Mouse (Mus musculus) embryonic facial prominence, embryonic 11.5 days (tissue): ENCODE results near the gene Lmbrd1. TPM values are rescaled to one million over a fixed set of nuclear protein-coding genes. Genes with fewer than 3 reads are reported as not detected.
"Not testable (repeated sequence)": the region's sequence is repeated elsewhere in the genome, so short reads cannot be mapped to it uniquely, and the experiment has no call there.

ENCODE experiments used
- ATAC-seq: fragments of 200-750 bp; cut with Nextera tagmentation; replicated peaks from 2 replicates; pipeline ENCODE4 v1.8.0; 2017; ENCODE audit warnings: low read depth; ENCODE audit not compliant: insufficient number of reproducible peaks, low FRiP score, low TSS enrichment
- DNase-seq: peaks from one replicate; pipeline ENCODE4 v3.0.0-alpha.2; 2015; ENCODE audit warnings: low spot score
- H3K27ac ChIP-seq: fragments of 300-500 bp; sonication (generic); replicated peaks from 2 replicates; pipeline ENCODE4 v1.5.1; 2014; ENCODE audit warnings: mild to moderate bottlenecking, low read depth, low read length, control low read depth
- H3K27me3 ChIP-seq: fragments of 300-500 bp; sonication (generic); 2 replicates; pipeline ENCODE4 v1.6.1; 2014; ENCODE audit warnings: mild to moderate bottlenecking, low read length, moderate library complexity, mixed read lengths; ENCODE audit not compliant: control insufficient read depth, insufficient read depth
- H3K36me3 ChIP-seq: fragments of 300-500 bp; sonication (generic); replicated peaks from 2 replicates; pipeline ENCODE4 v1.6.1; 2014; ENCODE audit warnings: low read depth, mild to moderate bottlenecking, low read length, moderate library complexity, mixed read lengths; ENCODE audit not compliant: control insufficient read depth, insufficient read depth
- H3K4me1 ChIP-seq: fragments of 300-500 bp; sonication (generic); 2 replicates; pipeline ENCODE4 v1.6.1; 2014; ENCODE audit warnings: low read length, mixed read lengths; ENCODE audit not compliant: control insufficient read depth, insufficient read depth
- H3K4me2 ChIP-seq: fragments of 300-500 bp; sonication (generic); 2 replicates; pipeline ENCODE4 v1.6.1; 2014; ENCODE audit warnings: low read depth, mild to moderate bottlenecking, control low read depth, low read length, moderate library complexity
- H3K4me3 ChIP-seq: fragments of 300-500 bp; sonication (generic); 2 replicates; pipeline ENCODE4 v1.5.1; 2014; ENCODE audit warnings: low read depth, low read length, control low read depth
- H3K9ac ChIP-seq: fragments of 300-500 bp; sonication (generic); replicated peaks from 2 replicates; pipeline ENCODE4 v1.6.1; 2014; ENCODE audit warnings: mild to moderate bottlenecking, control low read depth, low read length
- H3K9me3 ChIP-seq: fragments of 300-500 bp; sonication (generic); replicated peaks from 2 replicates; pipeline ENCODE4 v1.6.1; 2016; ENCODE audit warnings: mild to moderate bottlenecking, low read length, inconsistent platforms, mixed read lengths; ENCODE audit not compliant: control insufficient read depth
- WGBS: fragments of 180-500 bp; shearing (Covaris S2); extraction: QIAGEN DNeasy Blood & Tissue Kit; methylation state at CpG from one replicate; pipeline ENCODE4 v1.1.7; 2014; 5-methylcytosine and 5-hydroxymethylcytosine counted together
- polyA plus RNA-seq: library from polyadenylated mRNA; unstranded; fragments of >200 nt; fragmentation: Nextera tagmentation; extraction: Ambion mirVana; gene quantifications from 2 replicates; pipeline ENCODE4 v1.2.1, GENCODE M21; 2014

Gene Lmbrd1
- polyA plus RNA-seq: 26.7 and 27.3 TPM in 2 replicates

GRCm38 (mm10) chr1:24678205-24678917 is at the start of gene Lmbrd1:
Gene Lmbrd1 (plus strand): TSS chr1:24678630.
- Histone ChIP-seq H3K4me2 (peak within 1 kb of the TSS; percentile 58), H3K36me3 (no peaks in the 10 kb centered on the region), H3K4me1 (no peaks in the 10 kb centered on the region), H3K27me3 (no peaks in the 10 kb centered on the region), H3K27ac (peak within 1 kb of the TSS; percentile 56; the same call in 1 of the 2 replicates), H3K9ac (peak within 1 kb of the TSS; percentile 79), H3K4me3 (peak within 1 kb of the TSS; percentile 75), H3K9me3 (no peaks in the 10 kb centered on the region)
- peak; percentile 96 for ATAC-seq
- WGBS: 3% methylated on average over 51 of the region's 54 CpGs
- DNase-seq: peak; percentile 92

GRCm38 (mm10) chr1:24633553-24634132 is 44.8 kb upstream of the Lmbrd1 start:
- H3K9ac ChIP-seq: no peak overlapping the region
- no peak for ATAC-seq
- H3K4me3 ChIP-seq: no peak overlapping the region
- no peak overlapping the region for H3K4me2 ChIP-seq
- no peaks in the 10 kb centered on the region for H3K27me3 ChIP-seq
- DNase-seq: peak; percentile 59
- H3K4me1 ChIP-seq: no peaks in the 10 kb centered on the region
- H3K9me3 ChIP-seq: no peaks in the 10 kb centered on the region
- 41% methylated on average over 14 of the region's 14 CpGs for WGBS
- no peak overlapping the region for H3K27ac ChIP-seq
- H3K36me3 ChIP-seq: no peaks in the 10 kb centered on the region

GRCm38 (mm10) chr1:24650100-24650499 is 28.3 kb upstream of the Lmbrd1 start:
- H3K9me3 ChIP-seq: no peaks in the 10 kb centered on the region
- no peak overlapping the region for H3K27ac ChIP-seq
- H3K4me1 ChIP-seq: no peaks in the 10 kb centered on the region
- no peaks in the 10 kb centered on the region for H3K36me3 ChIP-seq
- H3K4me2 ChIP-seq: no peak overlapping the region
- no peak overlapping the region for H3K9ac ChIP-seq
- no peak for ATAC-seq
- H3K27me3 ChIP-seq: no peaks in the 10 kb centered on the region
- no peak for DNase-seq
- 59% methylated on average over 2 of the region's 2 CpGs for WGBS
- no peak overlapping the region for H3K4me3 ChIP-seq

- H3K4me1 ChIP-seq: no peaks in the 10 kb centered on the region
- no peak for DNase-seq
- no peak overlapping the region for H3K27ac ChIP-seq
- ATAC-seq: no peak
- H3K4me2 ChIP-seq: no peak overlapping the region
- no peak overlapping the region for H3K4me3 ChIP-seq
- H3K36me3 ChIP-seq: no peaks in the 10 kb centered on the region
- H3K9me3 ChIP-seq: no peaks in the 10 kb centered on the region
- H3K27me3 ChIP-seq: no peaks in the 10 kb centered on the region
- H3K9ac ChIP-seq: no peak overlapping the region
- 65% methylated on average over 1 of the region's 1 CpGs for WGBS
These were observed 18.5 kb upstream of the Lmbrd1 start for GRCm38 (mm10) chr1:24659914-24660313.

GRCm38 (mm10) chr1:24660662-24661061 is 17.8 kb upstream of the Lmbrd1 start:
- H3K4me1 ChIP-seq, H3K27ac ChIP-seq, H3K9ac ChIP-seq, H3K27me3 ChIP-seq, H3K4me2 ChIP-seq, H3K9me3 ChIP-seq, DNase-seq, H3K36me3 ChIP-seq, ATAC-seq, H3K4me3 ChIP-seq: not testable (repeated sequence)

GRCm38 (mm10) chr1:24661551-24661950 is 16.9 kb upstream of the Lmbrd1 start:
- Histone ChIP-seq H3K36me3 (no peaks in the 10 kb centered on the region), H3K4me1 (no peaks in the 10 kb centered on the region), H3K9ac (no peak overlapping the region), H3K4me3 (no peak overlapping the region), H3K9me3 (no peaks in the 10 kb centered on the region), H3K27ac (no peak overlapping the region), H3K4me2 (no peak overlapping the region), H3K27me3 (no peaks in the 10 kb centered on the region)
- WGBS: 84% methylated on average over 3 of the region's 3 CpGs
- no peak for ATAC-seq
- no peak for DNase-seq

GRCm38 (mm10) chr1:24664158-24664557 is 14.3 kb upstream of the Lmbrd1 start:
- H3K4me2 ChIP-seq: no peak overlapping the region
- H3K4me1 ChIP-seq: no peaks in the 10 kb centered on the region
- no peaks in the 10 kb centered on the region for H3K9me3 ChIP-seq
- no peak for ATAC-seq
- no peaks in the 10 kb centered on the region for H3K36me3 ChIP-seq
- H3K27me3 ChIP-seq: no peaks in the 10 kb centered on the region
- H3K9ac ChIP-seq: no peak overlapping the region
- no peak overlapping the region for H3K27ac ChIP-seq
- H3K4me3 ChIP-seq: no peak overlapping the region
- no peak for DNase-seq

GRCm38 (mm10) chr1:24673231-24673630 is 5.2 kb upstream of the Lmbrd1 start:
- 80% methylated on average over 3 of the region's 3 CpGs for WGBS
- no peak for ATAC-seq

More at GRCm38 (mm10) chr1:24673231-24673630, 5.2 kb upstream of the Lmbrd1 start:
- Histone ChIP-seq H3K9me3 (no peaks in the 10 kb centered on the region), H3K4me1 (no peaks in the 10 kb centered on the region), H3K27me3 (no peaks in the 10 kb centered on the region), H3K4me3 (no peak overlapping the region), H3K9ac (no peak overlapping the region), H3K36me3 (no peaks in the 10 kb centered on the region), H3K4me2 (no peak overlapping the region), H3K27ac (no peak overlapping the region)
- no peak for DNase-seq
